Mouse (Mus musculus) lung, postnatal 36 days (tissue): Measurements from ENCODE around the gene Cep85l.
A peak's percentile ranks its signal among the peaks of the same experiment; 100 is the strongest.

Experiments
- DNase-seq: peaks from one replicate; pipeline ENCODE4 v3.0.0; 2022; ENCODE audit warnings: mixed read lengths

Cep85l gene

GRCm38 (mm10) chr10:53388227-53388920 lies 8.6 kb upstream of the Cep85l start:
- DNase-seq, result no peak

- no peak for DNase-seq
Measured at GRCm38 (mm10) chr10:53385438-53385837, 5.7 kb upstream of the Cep85l start.

- DNase-seq, result no peak
Measured at GRCm38 (mm10) chr10:53384896-53385295, 5.1 kb upstream of the Cep85l start.

- DNase-seq, result no peak
Measured at GRCm38 (mm10) chr10:53382696-53383365, 3.1 kb upstream of the Cep85l start.

GRCm38 (mm10) chr10:53378981-53379708 lies 602 bp downstream of the Cep85l start:
- peak; percentile 22 for DNase-seq

GRCm38 (mm10) chr10:53378296-53378695 lies 1.5 kb downstream of the Cep85l start:
- no peak for DNase-seq

GRCm38 (mm10) chr10:53377096-53377495 lies 2.7 kb downstream of the Cep85l start:
- DNase-seq, result no peak

GRCm38 (mm10) chr10:53373885-53374578 lies 5.7 kb downstream of the Cep85l start:
- DNase-seq, result no peak

GRCm38 (mm10) chr10:53367265-53367664 lies 12.5 kb downstream of the Cep85l start:
- no peak for DNase-seq

- no peak for DNase-seq
Measured at GRCm38 (mm10) chr10:53364311-53364710, 15.4 kb downstream of the Cep85l start.

- DNase-seq, result no peak
Measured at GRCm38 (mm10) chr10:53359016-53359415, 20.7 kb downstream of the Cep85l start.

- no peak for DNase-seq
Measured at GRCm38 (mm10) chr10:53353665-53354064, 26.1 kb downstream of the Cep85l start.

- no peak for DNase-seq
Measured at GRCm38 (mm10) chr10:53349254-53349653, 30.5 kb downstream of the Cep85l start.

- peak; percentile 88 for DNase-seq
Measured at GRCm38 (mm10) chr10:53347787-53348755, 31.7 kb downstream of the Cep85l start.

- DNase-seq, result no peak
Measured at GRCm38 (mm10) chr10:53346916-53347315, 32.8 kb downstream of the Cep85l start.

GRCm38 (mm10) chr10:53346506-53346905 lies 33.2 kb downstream of the Cep85l start:
- DNase-seq, result peak; percentile 71

GRCm38 (mm10) chr10:53345508-53345907 lies 34.2 kb downstream of the Cep85l start:
- no peak for DNase-seq

- peak; percentile 25 for DNase-seq
Measured at GRCm38 (mm10) chr10:53343865-53344264, 35.9 kb downstream of the Cep85l start.

- no peak for DNase-seq
Measured at GRCm38 (mm10) chr10:53343384-53343783, 36.4 kb downstream of the Cep85l start.

GRCm38 (mm10) chr10:53342166-53342728 lies 37.5 kb downstream of the Cep85l start:
- no peak for DNase-seq

- DNase-seq, result no peak
Measured at GRCm38 (mm10) chr10:53341288-53341965, 38.3 kb downstream of the Cep85l start.
